Mouse (Mus musculus): ENCODE measurements around the gene AI837181.

The AI837181 gene

GRCm38 (mm10) chr19:5445747-5446146, 20.8 kb downstream of the AI837181 start:
- no peak for DNase-seq (ENCODE audit: low read depth, low spot score)

DNA sequence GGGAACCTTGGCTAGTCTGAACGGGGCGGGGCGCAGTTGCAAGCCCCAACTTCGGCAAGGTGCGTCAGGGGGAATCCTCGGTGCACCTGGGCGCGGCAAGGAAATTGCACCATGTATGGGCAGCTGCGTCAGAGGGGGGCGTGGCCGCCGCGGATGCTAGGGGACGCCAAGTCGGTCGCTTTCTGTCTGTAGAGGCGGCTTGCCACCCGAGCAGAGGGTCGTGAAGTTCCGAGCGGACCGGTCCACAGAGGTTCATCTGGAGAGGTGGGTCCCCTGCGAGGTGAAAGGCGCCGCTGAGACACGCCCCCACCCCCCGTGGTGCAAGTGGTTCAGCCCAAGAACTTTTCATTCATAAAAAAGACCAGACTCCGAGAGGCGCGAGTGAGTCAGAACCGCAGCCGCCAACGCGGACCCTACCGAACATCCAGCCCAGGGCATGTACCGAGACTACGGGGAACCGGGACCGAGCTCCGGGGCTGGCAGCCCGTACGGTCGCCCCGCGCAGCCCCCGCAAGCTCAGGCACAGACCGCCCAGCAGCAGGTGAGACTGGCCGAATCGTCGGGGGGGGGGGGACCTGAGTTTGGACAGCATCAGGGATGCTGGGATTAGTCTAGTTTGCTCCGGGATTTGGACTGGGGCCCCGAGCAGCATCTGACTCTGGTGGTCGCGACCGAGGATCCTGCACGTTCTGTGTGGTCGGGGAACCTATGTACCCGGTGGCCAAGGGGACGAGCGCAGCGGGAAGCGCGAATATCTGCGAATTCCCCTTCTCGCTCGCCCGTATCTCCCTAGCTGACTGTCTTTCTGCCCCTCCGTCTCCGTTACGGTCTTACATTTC, 22.8 kb downstream of the AI837181 start, which contains the start of gene Fosl1:
Fosl1 (plus strand) TSS at position 33 of the 839 bp plus-strand sequence.
- no peak for DNase-seq (ENCODE audit: low read depth, low spot score)

DNA sequence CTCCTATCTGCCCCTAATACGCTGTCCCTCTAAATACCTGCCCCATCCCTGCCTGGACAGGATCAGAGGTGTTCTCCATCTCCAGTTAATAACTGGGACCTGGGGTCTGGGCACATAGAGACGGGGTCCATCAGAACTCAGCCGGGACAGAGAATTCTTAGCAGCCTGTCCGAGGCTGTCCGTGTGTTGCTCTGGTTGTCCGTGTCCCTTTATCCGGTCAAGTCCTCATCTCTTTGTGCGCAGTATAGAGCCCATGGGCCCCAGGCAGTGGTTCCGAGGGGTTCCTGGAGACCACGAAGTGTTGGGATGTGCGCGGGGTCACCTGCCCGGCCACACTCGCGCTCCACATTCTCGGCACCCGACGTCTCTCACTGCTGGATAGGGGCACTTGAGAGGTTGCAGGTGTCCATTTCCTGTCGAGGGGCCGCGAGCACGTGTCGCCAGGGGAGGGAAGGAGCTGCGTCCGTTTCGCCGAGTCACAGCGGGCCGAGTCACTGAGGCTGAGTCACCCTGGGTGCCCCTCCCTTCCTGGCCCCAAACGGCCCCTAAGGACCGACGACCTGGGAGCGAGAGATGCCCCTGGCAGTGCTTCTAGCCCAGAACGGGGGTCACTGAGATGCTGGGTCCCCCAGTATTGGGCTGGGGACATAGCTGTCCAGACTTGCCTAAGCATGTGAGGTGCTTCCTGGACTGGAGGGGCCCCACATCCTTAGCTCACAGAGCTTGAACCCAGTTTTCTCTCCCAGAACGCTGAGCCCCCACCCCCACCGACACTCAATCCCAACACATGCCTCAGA, 23.6 kb downstream of the AI837181 start:
- no peak for DNase-seq (ENCODE audit: low read depth, low spot score)

DNA sequence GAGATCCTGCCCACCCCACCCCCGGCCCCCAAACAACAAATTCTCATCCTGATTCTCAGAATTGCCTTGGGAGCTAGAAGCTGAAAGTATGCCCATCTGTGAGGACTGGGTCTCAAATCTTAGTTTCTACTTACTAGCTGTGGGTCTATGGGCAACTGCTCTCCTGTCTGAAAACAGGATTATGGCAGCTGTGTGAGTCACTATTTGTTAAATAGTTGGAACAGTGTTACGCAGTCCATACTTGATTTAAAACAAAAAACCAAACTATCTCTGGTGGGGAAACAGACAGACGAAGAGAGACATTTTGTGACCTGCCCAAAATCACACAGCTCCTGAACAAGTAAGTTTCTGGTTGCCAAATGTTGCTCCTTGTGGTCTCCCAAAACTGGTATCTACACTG, 24.7 kb downstream of the AI837181 start:
- no peak for DNase-seq (ENCODE audit: low read depth, low spot score)

- DNase-seq (ENCODE audit: low read depth, low spot score) = no peak
Measured at GRCm38 (mm10) chr19:5451766-5452165, 26.8 kb downstream of the AI837181 start.

- no peak for DNase-seq (ENCODE audit: low read depth, low spot score)
Measured at GRCm38 (mm10) chr19:5455037-5455436, 30.1 kb downstream of the AI837181 start.

GRCm38 (mm10) chr19:5455568-5455967, 30.6 kb downstream of the AI837181 start:
- DNase-seq (ENCODE audit: low read depth, low spot score) = no peak

- DNase-seq (ENCODE audit: low read depth, low spot score) = no peak
Measured at GRCm38 (mm10) chr19:5456241-5456921, 31.4 kb downstream of the AI837181 start.

DNA sequence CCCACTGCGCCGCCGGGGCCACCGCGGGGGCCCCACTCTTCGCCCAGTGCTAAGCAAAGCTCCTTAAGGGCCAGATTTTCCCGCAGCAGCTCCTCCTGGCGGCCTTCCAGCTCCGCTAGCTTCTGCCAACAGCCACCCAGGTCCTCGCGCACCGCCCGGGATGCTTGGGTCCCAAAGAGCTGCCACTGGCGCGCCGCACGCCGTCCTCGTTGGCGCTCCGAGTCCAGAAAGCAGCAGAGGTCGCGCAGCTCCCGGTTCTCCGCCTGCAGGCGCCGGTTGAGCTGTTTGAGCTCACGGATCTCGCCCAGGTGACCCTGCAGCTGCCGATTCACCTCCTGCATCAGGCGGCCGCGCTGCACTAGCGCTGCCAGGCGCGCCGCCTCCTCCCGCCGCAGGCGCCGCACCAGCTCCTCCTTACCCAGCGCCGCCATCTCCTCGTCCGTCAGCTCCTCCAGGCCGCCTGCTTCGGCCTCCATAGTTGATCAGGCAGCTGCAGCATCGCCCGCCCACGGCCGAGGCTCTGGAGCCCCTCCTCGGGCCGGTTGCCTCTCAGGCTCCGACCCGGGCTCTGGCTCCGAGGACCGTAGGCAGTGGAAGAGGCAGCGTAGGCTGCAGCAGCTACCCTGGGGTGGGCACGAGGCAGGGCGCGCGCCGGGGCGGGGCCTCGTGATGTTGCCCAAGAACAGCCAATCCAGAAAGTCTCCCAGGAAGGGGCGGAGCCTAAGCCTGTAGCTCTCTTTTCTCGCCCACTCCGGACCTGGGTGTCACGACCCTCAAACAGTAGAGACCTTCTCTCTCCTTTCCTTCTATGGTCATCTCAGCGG, 32.2 kb downstream of the AI837181 start:
- peak; percentile 80 for DNase-seq (ENCODE audit: low read depth, low spot score)

- no peak for DNase-seq (ENCODE audit: low read depth, low spot score)
Measured at GRCm38 (mm10) chr19:5457746-5458442, 33.0 kb downstream of the AI837181 start, which contains the start of gene Ccdc85b. Ccdc85b (minus strand) TSS chr19:5457894.

DNA sequence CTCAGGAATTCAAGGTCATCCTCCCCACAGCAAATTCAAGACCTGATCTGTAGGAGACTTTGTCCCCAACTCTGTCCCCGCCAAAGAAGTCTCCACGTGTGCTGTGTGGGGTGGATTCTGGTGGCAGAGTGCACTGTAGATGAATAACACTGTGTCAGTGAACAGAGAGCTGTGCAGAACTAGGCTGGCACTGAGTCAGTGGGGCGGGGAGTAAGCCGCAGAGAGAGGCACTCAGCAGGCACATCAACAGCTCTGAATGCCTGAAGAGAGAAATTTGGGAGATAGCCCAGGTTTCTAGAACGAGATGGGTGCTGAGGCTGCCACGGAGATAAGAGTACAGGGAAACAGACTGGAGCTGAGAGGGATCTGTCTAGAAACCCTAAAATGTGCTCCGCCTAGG, 34.1 kb downstream of the AI837181 start:
- no peak for DNase-seq (ENCODE audit: low read depth, low spot score)

DNA sequence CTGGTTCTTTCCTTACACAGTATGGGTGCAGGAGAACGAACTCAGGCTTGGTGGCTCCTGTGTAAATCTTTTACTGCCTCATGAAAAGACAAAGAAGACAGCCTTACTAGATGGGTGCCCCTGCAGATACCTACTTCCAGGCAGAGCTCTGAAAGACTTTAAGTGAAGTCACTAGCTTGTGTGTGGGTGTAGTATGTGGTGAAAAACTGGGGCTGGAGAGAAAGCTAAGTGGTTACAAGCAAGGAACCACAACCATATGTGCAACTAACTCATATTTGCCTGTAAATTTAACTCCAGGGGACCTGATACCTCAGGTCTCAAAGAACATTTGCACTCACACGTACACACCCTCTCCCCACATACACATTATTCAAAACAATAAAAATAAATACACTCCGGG, 35.0 kb downstream of the AI837181 start:
- no peak for DNase-seq (ENCODE audit: low read depth, low spot score)

DNA sequence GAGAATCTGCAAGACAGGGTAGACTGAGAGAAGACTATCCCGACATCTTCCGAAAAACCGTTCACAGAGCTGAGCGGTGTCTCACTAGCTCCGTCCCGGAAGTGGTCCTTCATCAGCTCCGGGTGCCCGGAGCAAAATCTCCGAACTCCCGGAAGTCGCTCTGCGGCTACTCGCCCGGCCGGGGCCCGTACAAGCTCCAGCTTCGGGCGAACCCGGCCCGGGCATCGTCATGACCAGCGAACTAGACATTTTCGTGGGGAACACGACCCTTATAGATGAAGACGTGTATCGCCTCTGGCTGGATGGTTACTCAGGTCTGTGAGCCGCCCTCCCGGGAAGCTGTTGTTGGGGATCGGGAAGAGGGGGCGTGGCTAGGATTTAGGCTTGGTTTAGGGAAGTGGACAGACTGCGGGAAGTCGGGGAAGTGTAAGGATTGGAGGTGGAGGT, 35.5 kb downstream of the AI837181 start, which contains the start of gene Fibp:
Fibp (plus strand) TSS at position 151 of the 447 bp plus-strand sequence.
- DNase-seq (ENCODE audit: low read depth, low spot score) = peak; percentile 67

GRCm38 (mm10) chr19:5461411-5461810, 36.5 kb downstream of the AI837181 start:
- DNase-seq (ENCODE audit: low read depth, low spot score) = no peak

DNA sequence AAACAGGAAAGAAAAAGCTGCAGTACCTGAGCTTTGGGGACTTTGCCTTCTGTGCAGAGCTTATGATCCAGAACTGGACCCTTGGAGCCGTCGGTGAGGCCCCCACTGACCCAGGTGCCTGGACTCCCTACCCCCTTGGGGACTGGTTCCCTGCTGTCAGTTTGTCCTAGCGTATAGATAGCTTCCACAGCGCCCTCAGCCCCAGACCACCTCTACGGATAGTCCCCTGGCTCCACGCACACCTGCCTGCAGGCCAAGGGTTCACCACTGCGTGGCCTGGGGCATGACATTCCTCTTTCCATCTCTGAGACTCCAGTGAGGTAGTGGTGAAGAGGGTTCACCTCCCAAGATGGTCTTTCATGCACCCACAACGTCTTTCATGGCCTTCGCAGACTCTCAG, 38.3 kb downstream of the AI837181 start:
- DNase-seq (ENCODE audit: low read depth, low spot score) = no peak

DNA sequence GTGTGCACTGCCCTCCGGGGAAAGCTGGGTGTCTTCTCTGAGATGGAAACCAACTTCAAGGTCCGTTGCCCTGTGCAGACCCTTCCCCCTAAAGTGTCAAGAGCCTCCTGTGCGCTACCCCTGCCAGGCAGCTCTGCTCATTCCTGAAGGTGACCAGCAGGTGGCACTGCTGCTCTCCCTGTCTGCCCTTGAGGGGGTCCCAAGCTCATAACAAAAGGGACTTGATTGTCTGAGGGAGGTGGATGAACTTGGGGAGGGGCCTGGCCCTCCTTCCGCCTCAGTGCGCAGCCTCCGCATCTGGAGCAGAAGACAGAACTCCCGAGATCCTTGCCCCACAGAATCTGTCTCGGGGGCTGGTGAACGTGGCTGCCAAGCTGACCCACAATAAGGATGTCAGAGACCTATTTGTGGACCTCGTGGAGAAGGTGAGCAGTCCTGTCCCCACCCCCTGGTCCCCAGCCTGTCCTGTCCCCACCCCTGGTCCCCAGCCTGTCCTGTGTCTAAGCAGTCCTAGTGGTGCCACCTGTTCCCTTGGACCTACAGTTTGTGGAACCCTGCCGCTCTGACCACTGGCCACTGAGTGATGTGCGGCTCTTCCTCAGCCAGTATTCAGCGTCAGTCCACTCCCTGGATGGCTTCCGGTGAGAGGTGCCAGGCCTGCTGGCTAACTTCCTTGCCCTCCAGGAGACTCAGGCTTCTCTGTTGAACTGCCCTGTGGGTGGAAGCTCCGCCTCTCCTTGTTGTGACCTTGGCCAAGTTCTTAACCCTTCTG, 39.0 kb downstream of the AI837181 start:
- DNase-seq (ENCODE audit: low read depth, low spot score) = no peak

GRCm38 (mm10) chr19:5465037-5465436, 40.1 kb downstream of the AI837181 start:
- DNase-seq (ENCODE audit: low read depth, low spot score) = no peak

DNA sequence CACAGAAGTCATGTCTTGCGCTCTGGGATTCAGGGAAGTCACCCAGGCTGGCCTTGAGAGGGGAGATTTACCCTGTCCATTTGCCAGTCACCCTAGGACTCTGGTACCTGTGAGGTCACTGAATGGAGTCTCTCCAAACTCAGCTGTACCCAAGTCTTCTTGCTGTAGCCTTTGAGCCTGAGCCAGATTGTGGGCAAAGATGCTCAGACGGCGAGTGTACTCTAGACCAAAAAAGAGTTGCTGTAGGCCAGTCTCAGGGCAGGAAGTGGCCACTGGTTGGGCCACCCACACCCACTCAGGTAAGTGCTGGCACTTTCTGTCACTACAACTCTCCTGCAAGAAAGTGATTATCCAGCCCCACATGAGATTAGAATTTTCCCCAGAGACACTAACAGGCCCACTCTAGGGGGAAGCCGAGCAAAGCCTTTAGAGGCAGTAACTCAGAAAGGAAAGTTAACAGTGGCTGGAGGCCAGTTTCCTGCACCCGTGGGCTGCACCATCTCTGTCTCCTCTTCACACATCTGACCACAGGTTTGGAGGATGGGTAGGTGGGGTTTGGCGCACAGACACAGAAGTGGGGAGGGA, 42.1 kb downstream of the AI837181 start:
- DNase-seq (ENCODE audit: low read depth, low spot score) = no peak

- no peak for DNase-seq (ENCODE audit: low read depth, low spot score)
Measured at GRCm38 (mm10) chr19:5468374-5468773, 43.4 kb downstream of the AI837181 start, which contains the start of gene Ctsw. Ctsw (minus strand) TSS chr19:5468507.
